Mouse (Mus musculus) MEL (cell line): ENCODE measurements around the gene Gm28374. TPM values are rescaled to one million over a fixed set of nuclear protein-coding genes. Genes with fewer than 3 reads are reported as not detected.
A peak's percentile ranks its signal among the peaks of the same experiment; 100 is the strongest.

Experiments
- DNase-seq: peaks from one replicate; pipeline ENCODE4 v3.0.0; 2011; ENCODE audit warnings: low read depth, low spot score
- H3K27ac ChIP-seq: 2 replicates; pipeline ENCODE4 v1.5.1; 2012; ENCODE audit warnings: low read depth, mild to moderate bottlenecking, control low read depth, low read length, moderate library complexity; ENCODE audit not compliant: control insufficient read depth
- H3K27me3 ChIP-seq, 2 experiments: fragments of 150-350 bp in 1 of 2; sonication (generic) in 1 of 2; 2 replicates each; pipeline ENCODE4 v1.6.1; 2012; ENCODE audit warnings: low read length in 2 of 2, mild to moderate bottlenecking in 2 of 2, improper control_type of control experiment in 1 of 2, moderate library complexity in 1 of 2; ENCODE audit not compliant: insufficient read depth in 2 of 2, control insufficient read depth in 1 of 2
- H3K36me3 ChIP-seq, 2 experiments: 2 replicates each; pipeline ENCODE4 v1.6.1; 2012 to 2014; ENCODE audit warnings: low read length in 2 of 2, improper control_type of control experiment in 1 of 2, inconsistent platforms in 1 of 2, mild to moderate bottlenecking in 1 of 2; ENCODE audit not compliant: insufficient read depth in 2 of 2, control insufficient read depth in 1 of 2
- H3K4me1 ChIP-seq, 2 experiments: fragments of 150-350 bp in 1 of 2; sonication (generic) in 1 of 2; 2 replicates each; pipeline ENCODE4 v1.6.1; 2012; ENCODE audit warnings: low read length in 2 of 2, improper control_type of control experiment in 1 of 2, mild to moderate bottlenecking in 1 of 2; ENCODE audit not compliant: insufficient read depth in 2 of 2, control insufficient read depth in 1 of 2
- H3K4me3 ChIP-seq, 2 experiments: fragments of 150-350 bp in 1 of 2; sonication (generic) in 1 of 2; 2 replicates each; pipeline ENCODE4 v1.5.1; 2012; ENCODE audit warnings: low read depth in 2 of 2, low read length in 2 of 2, mild to moderate bottlenecking in 2 of 2, moderate library complexity in 2 of 2, control low read depth in 1 of 2, improper control_type of control experiment in 1 of 2; ENCODE audit not compliant: control insufficient read depth in 1 of 2, insufficient read depth in 1 of 2
- H3K79me2 ChIP-seq: 2 replicates; pipeline ENCODE4 v1.6.1; 2012; ENCODE audit warnings: mild to moderate bottlenecking, low read length, moderate library complexity; ENCODE audit not compliant: control insufficient read depth, poor library complexity, insufficient read depth
- H3K9ac ChIP-seq: 2 replicates; pipeline ENCODE4 v1.6.1; 2012; ENCODE audit warnings: low read depth, mild to moderate bottlenecking, control low read depth, low read length, moderate library complexity; ENCODE audit not compliant: control insufficient read depth, poor library complexity, severe bottlenecking
- H3K9me3 ChIP-seq: fragments of 150-350 bp; sonication (generic); replicated peaks from 2 replicates; pipeline ENCODE4 v1.6.1; 2012; ENCODE audit warnings: mild to moderate bottlenecking, low read length, improper control_type of control experiment, moderate library complexity; ENCODE audit not compliant: insufficient read depth
- BHLHE40 ChIP-seq: IDR thresholded peaks from 2 replicates; pipeline ENCODE4 v1.6.1; 2012; ENCODE audit warnings: low read depth, mild to moderate bottlenecking, inconsistent platforms, low read length, improper control_type of control experiment, borderline replicate concordance
- CHD1 ChIP-seq: IDR thresholded peaks from 2 replicates; pipeline ENCODE4 v1.6.1; 2012; ENCODE audit warnings: low read depth, mild to moderate bottlenecking, inconsistent platforms, low read length, improper control_type of control experiment
- CHD2 ChIP-seq: IDR thresholded peaks from 2 replicates; pipeline ENCODE4 v1.6.1; 2011; ENCODE audit warnings: low read length, improper control_type of control experiment
- CTCF ChIP-seq, 3 experiments: IDR thresholded peaks in 2 of 3; conservative IDR thresholded peaks in 1 of 3; 2 replicates each; pipeline ENCODE4 v1.5.1; 2011 to 2012; ENCODE audit warnings: low read length in 3 of 3, low read depth in 2 of 3, mild to moderate bottlenecking in 2 of 3, improper control_type of control experiment in 1 of 3, inconsistent platforms in 1 of 3, mixed read lengths in 1 of 3, moderate library complexity in 1 of 3; ENCODE audit not compliant: control insufficient read depth in 1 of 3, insufficient read depth in 1 of 3, poor library complexity in 1 of 3, severe bottlenecking in 1 of 3
- E2F4 ChIP-seq: IDR thresholded peaks from 2 replicates; pipeline ENCODE4 v1.6.1; 2011; ENCODE audit warnings: low read depth, low read length, improper control_type of control experiment, borderline replicate concordance
- EP300 ChIP-seq, 2 experiments: IDR thresholded peaks; 2 replicates each; pipeline ENCODE4 v1.6.1; 2011; ENCODE audit warnings: improper control_type of control experiment in 2 of 2, low read length in 2 of 2, low read depth in 1 of 2, mild to moderate bottlenecking in 1 of 2
- ETS1 ChIP-seq: IDR thresholded peaks from 2 replicates; pipeline ENCODE4 v1.6.1; 2012; ENCODE audit warnings: low read depth, mild to moderate bottlenecking, inconsistent platforms, low read length, improper control_type of control experiment, moderate library complexity
- GABPA ChIP-seq: IDR thresholded peaks from 2 replicates; pipeline ENCODE4 v1.6.1; 2012; ENCODE audit warnings: low read depth, mild to moderate bottlenecking, inconsistent platforms, low read length, improper control_type of control experiment, moderate library complexity
- GATA1 ChIP-seq: IDR thresholded peaks from 2 replicates; pipeline ENCODE4 v1.6.1; 2011; ENCODE audit warnings: low read depth, low read length, improper control_type of control experiment
- HCFC1 ChIP-seq: IDR thresholded peaks from 2 replicates; pipeline ENCODE4 v1.6.1; 2012; ENCODE audit warnings: low read depth, mild to moderate bottlenecking, inconsistent platforms, low read length, improper control_type of control experiment, moderate library complexity
- JUND ChIP-seq: IDR thresholded peaks from 2 replicates; pipeline ENCODE4 v1.6.1; 2011; ENCODE audit warnings: low read depth, mild to moderate bottlenecking, improper control_type of control experiment, low read length
- MAFK ChIP-seq: IDR thresholded peaks from 2 replicates; pipeline ENCODE4 v1.6.1; 2011; ENCODE audit warnings: low read depth, mild to moderate bottlenecking, low read length, improper control_type of control experiment, borderline replicate concordance
- MAX ChIP-seq: IDR thresholded peaks from 2 replicates; pipeline ENCODE4 v1.6.1; 2011; ENCODE audit warnings: low read length, improper control_type of control experiment
- MAZ ChIP-seq: IDR thresholded peaks from 2 replicates; pipeline ENCODE4 v1.6.1; 2012; ENCODE audit warnings: low read depth, mild to moderate bottlenecking, inconsistent platforms, low read length, improper control_type of control experiment
- MEF2A ChIP-seq: IDR thresholded peaks from 2 replicates; pipeline ENCODE4 v1.6.1; 2014; ENCODE audit warnings: low read depth, mild to moderate bottlenecking, inconsistent platforms, low read length, improper control_type of control experiment; ENCODE audit not compliant: poor library complexity, insufficient replicate concordance, severe bottlenecking; ENCODE audit errors: extremely low read depth
- MXI1 ChIP-seq: IDR thresholded peaks from 2 replicates; pipeline ENCODE4 v1.6.1; 2011; ENCODE audit warnings: mild to moderate bottlenecking, low read depth, low read length, improper control_type of control experiment
- MYB ChIP-seq: IDR thresholded peaks from 2 replicates; pipeline ENCODE4 v1.6.1; 2011; ENCODE audit warnings: mild to moderate bottlenecking, low read depth, low read length, improper control_type of control experiment
- NELFE ChIP-seq: IDR thresholded peaks from 2 replicates; pipeline ENCODE4 v1.6.1; 2011; ENCODE audit warnings: low read depth, low read length, improper control_type of control experiment
- POLR2A ChIP-seq, 2 experiments: IDR thresholded peaks; 2 replicates each; pipeline ENCODE4 v1.6.1; 2011 to 2012; ENCODE audit warnings: low read length in 2 of 2, mild to moderate bottlenecking in 2 of 2, control low read depth in 1 of 2, improper control_type of control experiment in 1 of 2, low read depth in 1 of 2, moderate library complexity in 1 of 2; ENCODE audit not compliant: control insufficient read depth in 1 of 2, insufficient read depth in 1 of 2, poor library complexity in 1 of 2
- POLR2AphosphoS2 ChIP-seq: IDR thresholded peaks from 2 replicates; pipeline ENCODE4 v1.6.1; 2011; ENCODE audit warnings: low read length, improper control_type of control experiment
- RAD21 ChIP-seq: IDR thresholded peaks from 2 replicates; pipeline ENCODE4 v1.6.1; 2011; ENCODE audit warnings: mild to moderate bottlenecking, low read depth, low read length, improper control_type of control experiment
- SIN3A ChIP-seq: IDR thresholded peaks from 2 replicates; pipeline ENCODE4 v1.6.1; 2012; ENCODE audit warnings: low read length, improper control_type of control experiment, inconsistent platforms
- SMC3 ChIP-seq: IDR thresholded peaks from 2 replicates; pipeline ENCODE4 v1.6.1; 2011; ENCODE audit warnings: low read depth, low read length, improper control_type of control experiment
- TAL1 ChIP-seq: IDR thresholded peaks from 2 replicates; pipeline ENCODE4 v1.6.1; 2012; ENCODE audit warnings: mild to moderate bottlenecking, inconsistent platforms, low read length, moderate library complexity, mixed read lengths
- TBP ChIP-seq: IDR thresholded peaks from 2 replicates; pipeline ENCODE4 v1.8.0; 2011; ENCODE audit warnings: low read depth, low read length, improper control_type of control experiment
- TCF12 ChIP-seq: IDR thresholded peaks from 2 replicates; pipeline ENCODE4 v1.6.1; 2014; ENCODE audit warnings: low read depth, mild to moderate bottlenecking, inconsistent platforms, low read length, improper control_type of control experiment, moderate library complexity
- USF1 ChIP-seq: IDR thresholded peaks from 2 replicates; pipeline ENCODE4 v1.6.1; 2014; ENCODE audit warnings: low read depth, mild to moderate bottlenecking, inconsistent platforms, low read length, improper control_type of control experiment, moderate library complexity
- USF2 ChIP-seq, 2 experiments: IDR thresholded peaks; 2 replicates each; pipeline ENCODE4 v1.6.1; 2011 to 2012; ENCODE audit warnings: improper control_type of control experiment in 2 of 2, low read length in 2 of 2, borderline replicate concordance in 1 of 2, inconsistent platforms in 1 of 2, low read depth in 1 of 2, mild to moderate bottlenecking in 1 of 2; ENCODE audit not compliant: insufficient read depth in 1 of 2
- ZC3H11A ChIP-seq: IDR thresholded peaks from 2 replicates; pipeline ENCODE4 v1.6.1; 2012; ENCODE audit warnings: low read depth, mild to moderate bottlenecking, inconsistent platforms, low read length, improper control_type of control experiment
- ZKSCAN1 ChIP-seq: IDR thresholded peaks from 2 replicates; pipeline ENCODE4 v1.6.1; 2012; ENCODE audit warnings: low read depth, mild to moderate bottlenecking, inconsistent platforms, low read length, improper control_type of control experiment, moderate library complexity
- polyA plus RNA-seq, 2 experiments: library from polyadenylated mRNA; stranded (reverse) in 1 of 2; unstranded in 1 of 2; fragments of >175 nt in 1 of 2; fragments of >200 nt in 1 of 2; gene quantifications; 2 replicates each; pipeline versions ENCODE4 v1.2.1 to v1.2.4; 2012; ENCODE audit warnings: low replicate concordance in 2 of 2, low read depth in 1 of 2; ENCODE audit not compliant: insufficient read length in 2 of 2, insufficient read depth in 1 of 2, missing spikeins in 1 of 2
- total RNA-seq: library from RNA; depleted of rRNA; stranded (reverse); fragments of 300-350 nt; gene quantifications from 2 replicates; pipeline ENCODE4 v1.2.3, GENCODE M21; 2012

The Gm28374 gene
- total and polyA plus RNA-seq, 3 experiments: 0.42 to 0.46 TPM; not detected in 1

- TF ChIP-seq POLR2AphosphoS2 (no peak), SIN3A (peak; percentile 74; the same call in 1 of the 2 replicates), TBP (no peak), POLR2A (IDR thresholded peaks at IDR 0.05; ENCODE audit: control insufficient read depth in 1 of 2, insufficient read depth in 1 of 2, low read depth in 1 of 2, low read length in 2 of 2, poor library complexity in 1 of 2) (no peak), CHD2 (no peak), TCF12 (peak; percentile 69; the same call in 1 of the 2 replicates), E2F4 (no peak), MAX (no peak), TAL1 (peak; percentile 8; the same call in 1 of the 2 replicates), SMC3 (no peak), NELFE (0 out of 2 replicates have a peak, but pooled peaks have one; percentile 37), ZC3H11A (no peak), HCFC1 (peak; percentile 13; the same call in 1 of the 2 replicates), MAZ (0 out of 2 replicates have a peak, but pooled peaks have one; percentile 15), MEF2A (no peak), CHD1 (no peak), EP300 (IDR thresholded peaks at IDR 0.05; ENCODE audit: low read depth in 1 of 2, low read length in 2 of 2) (peak; percentile 65 to 68; a peak in 3 of 4 replicates), ZKSCAN1 (no peak), ETS1 (peak; percentile 62), MYB (no peak), JUND (no peak), BHLHE40 (no peak), RAD21 (no peak), MXI1 (peak; percentile 48; the same call in 1 of the 2 replicates), USF1 (no peak), GATA1 (peak; percentile 67), CTCF (IDR thresholded peaks at IDR 0.05 in 2 of 3, conservative IDR thresholded peaks at IDR 0.05 in 1 of 3; ENCODE audit: control insufficient read depth in 1 of 3, insufficient read depth in 1 of 3, low read depth in 2 of 3, low read length in 3 of 3, poor library complexity in 1 of 3, severe bottlenecking in 1 of 3) (no peak), MAFK (no peak), GABPA (no peak; the same call in 1 of the 2 replicates), USF2 (IDR thresholded peaks at IDR 0.05; ENCODE audit: borderline replicate concordance in 1 of 2, insufficient read depth in 1 of 2, low read depth in 1 of 2, low read length in 2 of 2) (no peak)
- no peak overlapping the region; a peak in 1 of 4 replicates for H3K4me3 ChIP-seq
- peaks cover 0 to 37% of the 10 kb centered on the region in 2 experiments; a peak in 2 of 4 replicates for H3K36me3 ChIP-seq
- H3K79me2 ChIP-seq: no peaks in the 10 kb centered on the region
- H3K9me3 ChIP-seq: no peaks in the 10 kb centered on the region
- no peaks in the 10 kb centered on the region for H3K27me3 ChIP-seq
- H3K4me1 ChIP-seq: peaks cover 28 to 41% of the 10 kb centered on the region in 2 experiments
- H3K9ac ChIP-seq: peak overlapping the region; percentile 37; the same call in 1 of the 2 replicates
- no peak for DNase-seq
- H3K27ac ChIP-seq: peak overlapping the region; percentile 82
These were observed 22.4 kb upstream of the Gm28374 start for GRCm38 (mm10) chr19:6104476-6104875.
